Mouse (Mus musculus) cerebellum, adult 2 months (tissue): ENCODE results near the gene Cds1. TPM values are rescaled to one million over a fixed set of nuclear protein-coding genes. Genes with fewer than 3 reads are reported as not detected.

Source experiments
- DNase-seq, 2 experiments: peaks; one replicate each; pipeline ENCODE4 v3.0.0; 2021
- H3K27ac ChIP-seq: fragments of 200-500 bp; 2 replicates; pipeline ENCODE4 v1.5.1; 2012; ENCODE audit warnings: low read length, control low read depth, inconsistent platforms; ENCODE audit not compliant: insufficient read depth
- H3K27me3 ChIP-seq: fragments of 200-500 bp; 2 replicates; pipeline ENCODE4 v1.6.1; 2012; ENCODE audit warnings: inconsistent platforms, mild to moderate bottlenecking, low read length, moderate library complexity; ENCODE audit not compliant: control insufficient read depth, insufficient read depth
- H3K4me1 ChIP-seq: fragments of 200-500 bp; 2 replicates; pipeline ENCODE4 v1.6.1; 2011; ENCODE audit warnings: low read length; ENCODE audit not compliant: control insufficient read depth, insufficient read depth
- H3K4me3 ChIP-seq: fragments of 200-500 bp; replicated peaks from 2 replicates; pipeline ENCODE3; 2011; ENCODE audit warnings: mild to moderate bottlenecking, low read depth, low read length, control low read depth; ENCODE audit not compliant: insufficient read depth
- CTCF ChIP-seq: fragments of 200-500 bp; IDR thresholded peaks from 2 replicates; pipeline ENCODE4 v1.5.1; 2011; ENCODE audit warnings: low read depth, mild to moderate bottlenecking, control low read depth, low read length, moderate library complexity, borderline replicate concordance; ENCODE audit not compliant: insufficient read depth
- POLR2A ChIP-seq: fragments of 200-500 bp; IDR thresholded peaks from 2 replicates; pipeline ENCODE4 v1.6.1; 2011; ENCODE audit warnings: low read length, control low read depth, borderline replicate concordance; ENCODE audit not compliant: insufficient read depth
- WGBS: fragments of 180-500 bp; shearing (Covaris S2); methylation state at CpG from one replicate; pipeline ENCODE4 v1.1.7; 2018; 5-methylcytosine and 5-hydroxymethylcytosine counted together
- polyA plus RNA-seq: library from polyadenylated mRNA; depleted of rRNA; stranded (reverse); fragments of >200 nt; gene quantifications from 2 replicates; pipeline ENCODE4 v1.2.3, GENCODE M21; 2012

The Cds1 gene
- polyA plus RNA-seq, 1 experiment, result 97.8 TPM

DNA sequence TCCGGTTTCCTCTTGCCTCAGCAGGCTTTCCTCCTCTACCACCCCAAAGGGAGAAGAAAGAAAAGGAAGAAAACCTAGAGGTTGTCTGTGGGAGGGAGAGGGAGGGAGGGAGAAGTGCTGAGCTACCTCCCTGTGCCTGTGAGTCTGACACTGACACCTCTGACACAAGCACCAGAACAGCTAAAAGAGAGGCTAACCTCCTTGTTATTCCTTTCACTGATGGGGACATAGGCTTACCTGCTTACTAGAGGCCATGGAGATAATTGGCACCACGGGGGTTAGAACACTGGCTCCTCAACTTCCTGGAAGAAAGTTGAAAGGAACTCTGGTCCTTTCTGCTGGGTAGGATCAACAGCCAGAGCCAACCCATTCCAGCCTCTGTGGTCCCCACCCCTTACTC is 1.4 kb upstream of the Cds1 start:
- WGBS, result 51% methylated on average over 2 of the region's 2 CpGs
- Histone ChIP-seq H3K4me3 (no peak overlapping the region), H3K4me1 (no peaks in the 10 kb centered on the region; the same call in 1 of the 2 replicates), H3K27ac (no peak overlapping the region), H3K27me3 (no peaks in the 10 kb centered on the region)
- TF ChIP-seq POLR2A, result no peak
- no peak for TF ChIP-seq CTCF
- DNase-seq, result no peak

- DNase-seq, result peak in 1 of 2 experiments; percentile 53
- H3K27ac ChIP-seq, result peak overlapping the region; percentile 40; the same call in 1 of the 2 replicates
- WGBS, result under 1% methylated on average over 44 of the region's 45 CpGs
Measured at GRCm38 (mm10) chr5:101765390-101765901, 516 bp downstream of the Cds1 start.

GRCm38 (mm10) chr5:101766248-101766647 is 1.3 kb downstream of the Cds1 start:
- Histone ChIP-seq H3K4me1 (peaks cover 7% of the 10 kb centered on the region; the same call in 1 of the 2 replicates), H3K4me3 (peak overlapping the region; percentile 22), H3K27me3 (no peaks in the 10 kb centered on the region), H3K27ac (no peak overlapping the region)
- 57% methylated on average over 6 of the region's 6 CpGs for WGBS
- DNase-seq, result no peak
- TF ChIP-seq POLR2A, result no peak
- no peak for TF ChIP-seq CTCF

More at GRCm38 (mm10) chr5:101765390-101765901, 516 bp downstream of the Cds1 start:
- H3K4me3 ChIP-seq, result peak overlapping the region; percentile 76
- peaks cover 7% of the 10 kb centered on the region; the same call in 1 of the 2 replicates for H3K4me1 ChIP-seq
- TF ChIP-seq CTCF, result no peak
- no peak for TF ChIP-seq POLR2A
- no peaks in the 10 kb centered on the region for H3K27me3 ChIP-seq

GRCm38 (mm10) chr5:101767086-101767485 is 2.2 kb downstream of the Cds1 start:
- no peaks in the 10 kb centered on the region for H3K27me3 ChIP-seq
- DNase-seq, result no peak
- TF ChIP-seq CTCF, result no peak
- TF ChIP-seq POLR2A, result no peak
- no peak overlapping the region for H3K4me3 ChIP-seq
- H3K27ac ChIP-seq, result no peak overlapping the region
- H3K4me1 ChIP-seq, result peaks cover 7% of the 10 kb centered on the region; the same call in 1 of the 2 replicates
- WGBS, result 85% methylated on average over 5 of the region's 5 CpGs

DNA sequence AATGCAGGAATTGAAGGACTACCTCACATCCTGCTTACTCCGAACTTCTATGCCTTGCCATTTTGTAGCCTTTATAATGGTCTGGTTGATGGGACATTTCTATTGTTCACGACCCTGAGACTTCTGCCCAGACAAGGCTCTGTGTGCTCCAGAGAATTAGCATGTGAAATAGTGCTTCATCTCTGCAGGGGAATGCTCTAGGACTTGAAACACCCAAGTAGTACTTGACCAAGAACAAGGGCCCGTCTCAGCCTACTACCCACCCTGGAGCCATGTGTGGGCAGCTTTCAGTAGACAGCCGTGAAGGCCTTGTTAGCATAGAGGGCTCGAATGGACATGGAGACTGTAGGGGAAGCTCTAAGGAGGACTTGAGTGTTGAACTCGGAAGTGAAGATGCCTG is 2.6 kb downstream of the Cds1 start:
- Histone ChIP-seq H3K4me3 (no peak overlapping the region), H3K4me1 (peaks cover 7% of the 10 kb centered on the region; the same call in 1 of the 2 replicates), H3K27me3 (no peaks in the 10 kb centered on the region), H3K27ac (no peak overlapping the region)
- no peak for TF ChIP-seq POLR2A
- no peak for TF ChIP-seq CTCF
- 84% methylated on average over 6 of the region's 6 CpGs for WGBS
- no peak for DNase-seq

- H3K27ac ChIP-seq, result no peak overlapping the region
- DNase-seq, result no peak
- no peak for TF ChIP-seq POLR2A
- no peak for TF ChIP-seq CTCF
- no peaks in the 10 kb centered on the region for H3K27me3 ChIP-seq
- 93% methylated on average over 7 of the region's 7 CpGs for WGBS
- H3K4me3 ChIP-seq, result no peak overlapping the region
- H3K4me1 ChIP-seq, result peaks cover 7% of the 10 kb centered on the region; the same call in 1 of the 2 replicates
Measured at GRCm38 (mm10) chr5:101768558-101768957, 3.6 kb downstream of the Cds1 start.

- no peak for DNase-seq
- Histone ChIP-seq H3K4me1 (peaks cover 17% of the 10 kb centered on the region; the same call in 1 of the 2 replicates), H3K27ac (no peak overlapping the region), H3K4me3 (no peak overlapping the region), H3K27me3 (no peaks in the 10 kb centered on the region)
- TF ChIP-seq CTCF (no peak), POLR2A (no peak)
- 79% methylated on average over 9 of the region's 9 CpGs for WGBS
Measured at GRCm38 (mm10) chr5:101772621-101773020, 7.7 kb downstream of the Cds1 start.

DNA sequence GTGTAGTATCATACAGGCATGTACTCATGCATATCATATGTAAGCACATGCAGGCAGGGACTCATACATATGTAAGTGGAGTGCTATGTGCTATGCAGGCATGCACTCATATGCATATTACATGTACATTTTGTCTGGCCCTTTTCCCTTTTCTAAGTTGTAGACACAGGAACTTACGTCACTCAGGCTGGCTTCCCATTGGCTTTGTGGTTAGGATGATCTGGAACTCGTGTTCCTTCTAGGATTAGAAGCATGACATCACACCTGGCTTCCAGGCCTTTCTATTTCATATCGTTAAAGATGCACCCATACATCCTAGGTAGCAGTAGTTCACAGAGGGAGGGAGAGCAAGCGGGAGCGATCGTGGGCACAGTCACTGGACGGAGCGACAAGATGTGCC is 10.3 kb downstream of the Cds1 start:
- Histone ChIP-seq H3K4me1 (peaks cover 17% of the 10 kb centered on the region; the same call in 1 of the 2 replicates), H3K4me3 (no peak overlapping the region), H3K27ac (no peak overlapping the region), H3K27me3 (no peaks in the 10 kb centered on the region)
- no peak for TF ChIP-seq POLR2A
- TF ChIP-seq CTCF, result no peak
- 87% methylated on average over 8 of the region's 8 CpGs for WGBS
- no peak for DNase-seq
